Mouse (Mus musculus): Measurements from ENCODE around the gene Chmp6. TPM values are rescaled to one million over a fixed set of nuclear protein-coding genes. Genes with fewer than 3 reads are reported as not detected.

The Chmp6 gene
- polyA plus RNA-seq, 1 experiment from 2014 or later = 90.0 TPM

GRCm38 (mm10) chr11:119879573-119879972, 33.7 kb upstream of the Chmp6 start:
- WGBS = 95% methylated on average over 5 of the region's 5 CpGs
- Histone ChIP-seq H3K4me2 (ENCODE audit: low read length) (no peak overlapping the region), H3K9ac (ENCODE audit: low read length) (no peak overlapping the region), H3K27me3 (replicated peaks; ENCODE audit: control insufficient read depth, insufficient read depth, low read length) (no peaks in the 10 kb centered on the region), H3K9me3 (replicated peaks; ENCODE audit: control insufficient read depth, low read length) (no peaks in the 10 kb centered on the region), H3K4me3 (ENCODE audit: low read depth, low read length) (no peak overlapping the region), H3K27ac (ENCODE audit: low read depth, low read length) (no peak overlapping the region), H3K4me1 (ENCODE audit: control insufficient read depth, insufficient read depth, low read length) (no peaks in the 10 kb centered on the region), H3K36me3 (ENCODE audit: control insufficient read depth, insufficient read depth, low read length) (peaks cover 13% of the 10 kb centered on the region; the same call in 1 of the 2 replicates)
- ATAC-seq = no peak
- DNase-seq (ENCODE audit: low spot score) = no peak

- ATAC-seq = no peak
- Histone ChIP-seq H3K27ac (ENCODE audit: low read depth, low read length) (no peak overlapping the region), H3K9me3 (replicated peaks; ENCODE audit: control insufficient read depth, low read length) (no peaks in the 10 kb centered on the region), H3K36me3 (ENCODE audit: control insufficient read depth, insufficient read depth, low read length) (peaks cover 23% of the 10 kb centered on the region), H3K4me3 (ENCODE audit: low read depth, low read length) (no peak overlapping the region), H3K4me2 (ENCODE audit: low read length) (no peak overlapping the region), H3K4me1 (ENCODE audit: control insufficient read depth, insufficient read depth, low read length) (no peaks in the 10 kb centered on the region), H3K9ac (ENCODE audit: low read length) (no peak overlapping the region), H3K27me3 (replicated peaks; ENCODE audit: control insufficient read depth, insufficient read depth, low read length) (no peaks in the 10 kb centered on the region)
- DNase-seq (ENCODE audit: low spot score) = no peak
- WGBS = 84% methylated on average over 2 of the region's 2 CpGs
These were observed 29.6 kb upstream of the Chmp6 start for GRCm38 (mm10) chr11:119883646-119884045.

GRCm38 (mm10) chr11:119889966-119890365, 23.3 kb upstream of the Chmp6 start:
- no peaks in the 10 kb centered on the region for H3K27me3 ChIP-seq (replicated peaks; ENCODE audit: control insufficient read depth, insufficient read depth, low read length)
- DNase-seq (ENCODE audit: low spot score) = no peak
- no peak overlapping the region for H3K9ac ChIP-seq (ENCODE audit: low read length)
- H3K36me3 ChIP-seq (ENCODE audit: control insufficient read depth, insufficient read depth, low read length) = peaks cover 52% of the 10 kb centered on the region
- H3K4me2 ChIP-seq (ENCODE audit: low read length) = no peak overlapping the region
- peaks cover 16% of the 10 kb centered on the region for H3K4me1 ChIP-seq (ENCODE audit: control insufficient read depth, insufficient read depth, low read length)
- H3K9me3 ChIP-seq (replicated peaks; ENCODE audit: control insufficient read depth, low read length) = no peaks in the 10 kb centered on the region
- H3K27ac ChIP-seq (ENCODE audit: low read depth, low read length) = no peak overlapping the region
- no peak for ATAC-seq
- 98% methylated on average over 3 of the region's 3 CpGs for WGBS
- no peak overlapping the region for H3K4me3 ChIP-seq (ENCODE audit: low read depth, low read length)

- WGBS = 84% methylated on average over 7 of the region's 7 CpGs
- H3K27me3 ChIP-seq (replicated peaks; ENCODE audit: control insufficient read depth, insufficient read depth, low read length) = no peaks in the 10 kb centered on the region
- no peak overlapping the region for H3K27ac ChIP-seq (ENCODE audit: low read depth, low read length)
- H3K9ac ChIP-seq (ENCODE audit: low read length) = no peak overlapping the region
- no peaks in the 10 kb centered on the region for H3K9me3 ChIP-seq (replicated peaks; ENCODE audit: control insufficient read depth, low read length)
- H3K4me2 ChIP-seq (ENCODE audit: low read length) = no peak overlapping the region
- no peak overlapping the region for H3K4me3 ChIP-seq (ENCODE audit: low read depth, low read length)
- H3K4me1 ChIP-seq (ENCODE audit: control insufficient read depth, insufficient read depth, low read length) = peaks cover 16% of the 10 kb centered on the region
- ATAC-seq (no peak), DNase-seq (ENCODE audit: low spot score) (no peak)
- H3K36me3 ChIP-seq (ENCODE audit: control insufficient read depth, insufficient read depth, low read length) = peaks cover 46% of the 10 kb centered on the region
These were observed 21.5 kb upstream of the Chmp6 start for GRCm38 (mm10) chr11:119891601-119892215.

GRCm38 (mm10) chr11:119893667-119894236, 19.5 kb upstream of the Chmp6 start:
- 22% methylated on average over 10 of the region's 10 CpGs for WGBS
- DNase-seq (ENCODE audit: low spot score) (peak; percentile 85), ATAC-seq (peak; percentile 79)
- Histone ChIP-seq H3K36me3 (ENCODE audit: control insufficient read depth, insufficient read depth, low read length) (peaks cover 51% of the 10 kb centered on the region), H3K27me3 (replicated peaks; ENCODE audit: control insufficient read depth, insufficient read depth, low read length) (no peaks in the 10 kb centered on the region), H3K4me2 (ENCODE audit: low read length) (no peak overlapping the region), H3K9ac (ENCODE audit: low read length) (peak overlapping the region; percentile 35; the same call in 1 of the 2 replicates), H3K4me1 (ENCODE audit: control insufficient read depth, insufficient read depth, low read length) (peaks cover 16% of the 10 kb centered on the region), H3K27ac (ENCODE audit: low read depth, low read length) (peak overlapping the region; percentile 92), H3K4me3 (ENCODE audit: low read depth, low read length) (no peak overlapping the region), H3K9me3 (replicated peaks; ENCODE audit: control insufficient read depth, low read length) (no peaks in the 10 kb centered on the region)

- WGBS = 66% methylated on average over 6 of the region's 6 CpGs
- H3K4me3 ChIP-seq (ENCODE audit: low read depth, low read length) = no peak overlapping the region
- H3K27me3 ChIP-seq (replicated peaks; ENCODE audit: control insufficient read depth, insufficient read depth, low read length) = no peaks in the 10 kb centered on the region
- DNase-seq (ENCODE audit: low spot score) (no peak), ATAC-seq (no peak)
- peaks cover 50% of the 10 kb centered on the region for H3K36me3 ChIP-seq (ENCODE audit: control insufficient read depth, insufficient read depth, low read length)
- no peak overlapping the region for H3K9ac ChIP-seq (ENCODE audit: low read length)
- H3K9me3 ChIP-seq (replicated peaks; ENCODE audit: control insufficient read depth, low read length) = no peaks in the 10 kb centered on the region
- peaks cover 16% of the 10 kb centered on the region for H3K4me1 ChIP-seq (ENCODE audit: control insufficient read depth, insufficient read depth, low read length)
- peak overlapping the region; percentile 92 for H3K27ac ChIP-seq (ENCODE audit: low read depth, low read length)
- H3K4me2 ChIP-seq (ENCODE audit: low read length) = no peak overlapping the region
These were observed 18.6 kb upstream of the Chmp6 start for GRCm38 (mm10) chr11:119894634-119895033.

- peaks cover 38% of the 10 kb centered on the region for H3K36me3 ChIP-seq (ENCODE audit: control insufficient read depth, insufficient read depth, low read length)
- WGBS = 66% methylated on average over 9 of the region's 9 CpGs
These were observed 16.2 kb upstream of the Chmp6 start for GRCm38 (mm10) chr11:119897041-119897440.

GRCm38 (mm10) chr11:119898976-119899375, 14.3 kb upstream of the Chmp6 start:
- 94% methylated on average over 11 of the region's 11 CpGs for WGBS

More at GRCm38 (mm10) chr11:119897041-119897440, 16.2 kb upstream of the Chmp6 start:
- H3K9ac ChIP-seq (ENCODE audit: low read length) = no peak overlapping the region
- H3K27me3 ChIP-seq (replicated peaks; ENCODE audit: control insufficient read depth, insufficient read depth, low read length) = no peaks in the 10 kb centered on the region
- no peak overlapping the region for H3K4me3 ChIP-seq (ENCODE audit: low read depth, low read length)
- H3K27ac ChIP-seq (ENCODE audit: low read depth, low read length) = peak overlapping the region; percentile 68; the same call in 1 of the 2 replicates
- peaks cover 16% of the 10 kb centered on the region for H3K4me1 ChIP-seq (ENCODE audit: control insufficient read depth, insufficient read depth, low read length)
- DNase-seq (ENCODE audit: low spot score) = peak; percentile 62
- no peaks in the 10 kb centered on the region for H3K9me3 ChIP-seq (replicated peaks; ENCODE audit: control insufficient read depth, low read length)
- ATAC-seq = no peak
- no peak overlapping the region for H3K4me2 ChIP-seq (ENCODE audit: low read length)

GRCm38 (mm10) chr11:119901174-119901573, 12.1 kb upstream of the Chmp6 start:
- H3K9me3 ChIP-seq (replicated peaks; ENCODE audit: control insufficient read depth, low read length) = no peaks in the 10 kb centered on the region
- ATAC-seq = no peak

More at GRCm38 (mm10) chr11:119898976-119899375, 14.3 kb upstream of the Chmp6 start:
- Histone ChIP-seq H3K27me3 (replicated peaks; ENCODE audit: control insufficient read depth, insufficient read depth, low read length) (no peaks in the 10 kb centered on the region), H3K27ac (ENCODE audit: low read depth, low read length) (no peak overlapping the region), H3K36me3 (ENCODE audit: control insufficient read depth, insufficient read depth, low read length) (peaks cover 38% of the 10 kb centered on the region), H3K4me1 (ENCODE audit: control insufficient read depth, insufficient read depth, low read length) (peaks cover 5% of the 10 kb centered on the region; the same call in 1 of the 2 replicates), H3K9ac (ENCODE audit: low read length) (no peak overlapping the region), H3K9me3 (replicated peaks; ENCODE audit: control insufficient read depth, low read length) (no peaks in the 10 kb centered on the region), H3K4me2 (ENCODE audit: low read length) (no peak overlapping the region), H3K4me3 (ENCODE audit: low read depth, low read length) (no peak overlapping the region)
- ATAC-seq (no peak), DNase-seq (ENCODE audit: low spot score) (no peak)

More at GRCm38 (mm10) chr11:119901174-119901573, 12.1 kb upstream of the Chmp6 start:
- H3K9ac ChIP-seq (ENCODE audit: low read length) = no peak overlapping the region
- DNase-seq (ENCODE audit: low spot score) = no peak
- H3K4me3 ChIP-seq (ENCODE audit: low read depth, low read length) = no peak overlapping the region
- no peaks in the 10 kb centered on the region for H3K4me1 ChIP-seq (ENCODE audit: control insufficient read depth, insufficient read depth, low read length)
- H3K27me3 ChIP-seq (replicated peaks; ENCODE audit: control insufficient read depth, insufficient read depth, low read length) = no peaks in the 10 kb centered on the region
- WGBS = 67% methylated on average over 4 of the region's 4 CpGs
- no peak overlapping the region for H3K4me2 ChIP-seq (ENCODE audit: low read length)
- peaks cover 28% of the 10 kb centered on the region for H3K36me3 ChIP-seq (ENCODE audit: control insufficient read depth, insufficient read depth, low read length)
- H3K27ac ChIP-seq (ENCODE audit: low read depth, low read length) = no peak overlapping the region
